Mouse (Mus musculus): Measurements from ENCODE around the gene Gsg1l2.

Gene Gsg1l2

DNA sequence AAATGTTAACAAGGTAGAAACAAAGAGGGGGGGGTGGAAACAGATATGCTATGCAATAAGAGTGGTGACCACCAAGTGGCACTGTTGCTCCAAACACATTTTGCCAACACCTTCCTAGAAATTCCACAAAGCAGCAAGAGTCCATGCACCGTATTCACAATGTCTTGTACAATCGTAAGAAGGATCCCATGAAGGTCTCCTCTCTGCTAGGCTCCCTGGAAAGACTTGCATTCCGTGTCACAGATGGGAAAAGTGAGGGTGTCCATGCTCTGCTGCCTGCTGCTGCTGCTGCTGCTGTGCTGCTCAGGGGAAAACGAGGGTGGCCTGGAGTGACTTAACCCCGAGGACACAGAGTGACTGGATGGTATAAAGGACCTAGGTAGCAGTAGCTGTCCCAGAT lies 45.2 kb downstream of the Gsg1l2 start:
- DNase-seq (ENCODE audit: low spot score), result no peak

DNA sequence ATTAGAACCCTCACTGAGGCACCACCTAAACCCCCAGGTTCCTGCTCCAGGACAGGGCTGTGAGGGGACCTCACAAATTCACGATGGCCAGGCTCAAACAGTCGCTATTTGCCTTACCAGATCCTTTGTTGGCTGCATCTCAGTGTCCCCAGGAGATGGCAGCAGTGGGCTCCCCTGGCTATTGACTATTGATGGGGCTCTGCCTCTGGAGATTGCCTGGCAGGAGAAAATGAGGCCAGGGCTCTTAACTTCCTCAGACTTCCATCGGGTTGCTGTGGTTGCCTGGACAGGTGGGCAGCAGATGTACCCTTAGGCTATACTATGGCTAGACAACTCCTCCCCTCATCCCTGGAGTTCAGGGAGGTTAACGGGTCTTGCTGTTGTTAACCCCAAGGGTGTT lies 45.8 kb downstream of the Gsg1l2 start:
- no peak for DNase-seq (ENCODE audit: low spot score)

GRCm38 (mm10) chr11:67821560-67821959 lies 47.2 kb downstream of the Gsg1l2 start:
- no peak for DNase-seq (ENCODE audit: low spot score)

GRCm38 (mm10) chr11:67828360-67829059 lies 54.1 kb downstream of the Gsg1l2 start:
- no peak for DNase-seq (ENCODE audit: low spot score)

DNA sequence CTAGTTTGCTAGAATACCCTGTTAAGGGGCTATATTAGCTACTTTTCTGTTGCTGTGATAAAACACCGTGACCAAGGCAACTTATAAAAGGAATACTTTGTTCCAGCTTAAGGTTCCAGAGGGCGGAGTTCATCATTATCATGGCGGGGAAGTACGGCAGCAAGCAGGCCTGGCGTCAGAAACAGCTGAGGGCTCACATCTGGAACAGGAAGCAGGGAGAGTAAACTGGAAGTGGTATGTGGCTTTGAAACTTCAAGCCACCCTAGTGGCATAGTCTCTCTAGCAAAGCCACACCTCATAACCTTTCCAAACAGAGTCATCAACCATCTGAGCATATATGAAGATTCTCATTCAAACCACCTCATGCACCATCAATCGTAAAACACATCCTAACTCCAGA lies 55.1 kb downstream of the Gsg1l2 start:
- DNase-seq (ENCODE audit: low spot score), result no peak

DNA sequence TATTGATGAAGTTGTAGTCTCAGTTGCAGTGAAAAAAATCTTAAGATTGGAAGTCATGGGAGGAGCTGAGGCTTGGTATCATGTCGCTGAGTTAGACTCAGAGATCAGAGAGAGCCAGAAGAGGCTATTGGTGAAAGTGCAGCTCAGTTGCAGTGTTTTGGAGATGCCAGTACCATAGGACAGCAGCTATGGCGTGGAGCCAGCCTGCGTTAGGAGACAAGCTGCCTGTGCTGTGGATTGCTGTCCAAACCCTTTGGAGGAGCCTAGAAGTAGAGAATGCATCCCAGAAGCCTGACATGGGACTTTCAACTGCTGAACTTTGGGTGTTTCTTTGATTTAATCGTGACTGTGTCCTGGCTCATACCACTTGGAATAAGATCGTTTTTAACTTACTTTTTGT lies 57.4 kb downstream of the Gsg1l2 start:
- DNase-seq (ENCODE audit: low spot score), result no peak

DNA sequence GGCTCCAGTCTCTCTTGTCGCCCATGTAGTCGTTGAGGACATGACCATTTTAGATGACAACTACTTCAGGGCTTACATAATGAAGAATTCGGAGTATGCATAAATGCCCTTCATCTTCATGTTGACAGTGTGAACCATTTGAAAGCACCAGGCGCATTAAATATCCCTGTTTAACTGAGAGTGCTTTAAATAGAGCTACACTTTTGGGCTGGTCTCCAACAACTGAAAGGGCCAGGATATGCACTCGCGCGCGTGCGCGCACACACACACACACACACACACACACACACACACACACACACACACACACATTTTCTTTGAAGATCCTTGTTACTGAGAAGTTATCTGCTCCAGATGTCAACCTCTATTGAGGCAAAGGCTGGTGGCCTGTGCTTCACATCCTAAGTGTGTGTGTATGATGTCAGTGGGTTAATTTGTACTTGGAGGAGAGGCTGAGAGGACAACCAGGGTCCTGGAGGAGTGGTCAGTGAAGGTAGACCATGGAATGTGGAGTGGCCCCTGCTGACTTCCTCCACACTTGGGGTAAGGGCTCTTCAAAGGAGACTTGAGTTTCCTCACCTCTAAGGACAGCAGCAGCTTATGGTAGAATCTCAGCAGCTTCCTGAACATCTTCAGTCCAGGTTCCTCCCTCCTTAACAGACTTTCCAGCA lies 61.1 kb downstream of the Gsg1l2 start:
- DNase-seq (ENCODE audit: low spot score), result no peak
